Mouse (Mus musculus) megakaryocyte, embryonic 14.5 days (primary cell): ENCODE data around the gene Mylpf.

Source experiments
- FLI1 ChIP-seq: IDR thresholded peaks from 2 replicates; pipeline ENCODE4 v1.6.1; 2012; ENCODE audit warnings: low read length, inconsistent platforms, mixed read lengths
- GATA1 ChIP-seq: IDR thresholded peaks from 3 replicates; pipeline ENCODE4 v1.6.1; 2012; ENCODE audit warnings: mixed read lengths, low read length, inconsistent platforms, borderline replicate concordance

DNA sequence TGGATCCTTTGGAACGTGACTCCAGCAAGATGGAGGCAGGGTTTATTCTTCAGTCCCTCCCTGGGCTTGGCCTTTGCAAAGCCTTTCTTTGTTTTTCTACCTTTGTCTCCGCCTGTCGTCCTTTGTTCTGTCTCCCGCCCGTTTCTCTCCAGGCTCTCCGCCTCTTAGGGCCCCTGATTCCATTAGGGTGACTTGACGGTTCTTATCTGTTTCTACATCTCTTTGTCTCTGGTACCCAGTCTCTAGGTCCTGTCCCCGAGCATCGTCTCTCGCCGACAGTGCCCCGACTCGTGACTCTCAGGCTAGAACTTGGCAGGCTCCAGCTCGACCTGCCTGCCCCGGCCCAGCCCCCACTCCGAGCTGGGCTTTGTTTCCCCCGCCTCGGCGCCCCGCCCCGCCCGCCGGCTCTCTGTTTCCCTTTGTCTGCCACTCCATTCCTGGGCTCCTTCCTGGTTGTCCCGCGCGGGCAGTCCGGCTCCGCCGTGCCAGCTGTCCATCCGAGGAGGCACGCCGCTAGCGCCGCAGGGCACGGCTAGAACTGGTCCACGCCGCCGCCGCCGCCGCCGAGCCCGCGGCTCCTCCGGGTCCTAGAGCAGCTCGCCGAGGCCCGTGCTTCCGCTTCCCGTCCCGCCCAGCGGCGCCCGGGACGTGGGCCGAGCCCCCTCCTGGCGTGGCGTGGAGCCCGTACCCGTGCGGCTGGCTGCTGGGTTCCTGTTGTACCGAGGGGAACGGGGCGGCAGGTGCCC, 24.1 kb downstream of the Mylpf start, which contains the start of the genes Zfp553 and Sept1:
- TF ChIP-seq GATA1 (no peak; the same call in 2 of the 3 replicates), FLI1 (no peak)
